Mouse (Mus musculus): ENCODE results near the gene Ngb. TPM values are rescaled to one million over a fixed set of nuclear protein-coding genes. Genes with fewer than 3 reads are reported as not detected.
A peak's percentile ranks its signal among the peaks of the same experiment; 100 is the strongest.

The Ngb gene
- polyA plus RNA-seq, 1 experiment from 2014 or later = 0.57 TPM

- H3K9me3 ChIP-seq = no peaks in the 10 kb centered on the region
- no peaks in the 10 kb centered on the region for H3K27me3 ChIP-seq
- H3K4me2 ChIP-seq = no peak overlapping the region
- H3K4me1 ChIP-seq = no peaks in the 10 kb centered on the region; the same call in 1 of the 2 replicates
- no peak overlapping the region for H3K9ac ChIP-seq
- H3K27ac ChIP-seq = no peak overlapping the region
- H3K36me3 ChIP-seq (replicated peaks) = no peaks in the 10 kb centered on the region
- ATAC-seq (ENCODE audit: low FRiP score) = no peak
- WGBS = 72% methylated on average over 4 of the region's 4 CpGs
- no peak overlapping the region for H3K4me3 ChIP-seq (replicated peaks)
Observed at GRCm38 (mm10) chr12:87089255-87089654, 13.1 kb downstream of the Ngb start.

DNA sequence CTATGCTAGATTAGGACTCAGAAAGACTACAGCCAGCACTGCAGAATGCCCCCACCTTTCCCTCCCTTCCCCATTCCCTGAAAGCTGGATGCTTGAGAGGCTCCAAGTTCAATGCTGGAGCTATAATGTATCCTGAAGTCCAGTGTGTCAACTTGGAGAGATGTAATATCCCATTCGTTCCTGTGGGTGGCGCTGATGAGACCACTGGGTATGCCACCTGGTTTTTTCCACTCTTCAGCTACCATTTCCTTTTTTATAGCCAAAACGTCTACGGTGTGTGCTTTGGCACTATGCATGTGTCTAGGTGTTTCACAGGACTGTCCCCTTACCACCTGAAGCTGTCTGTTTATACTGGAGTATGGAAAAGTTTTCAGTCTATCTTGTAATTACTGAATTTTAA is 14.0 kb downstream of the Ngb start:
- H3K27ac ChIP-seq = no peak overlapping the region
- no peaks in the 10 kb centered on the region; the same call in 1 of the 2 replicates for H3K4me1 ChIP-seq
- H3K27me3 ChIP-seq = no peaks in the 10 kb centered on the region
- no peak overlapping the region for H3K4me2 ChIP-seq
- H3K4me3 ChIP-seq (replicated peaks) = no peak overlapping the region
- 42% methylated on average over 4 of the region's 4 CpGs for WGBS
- ATAC-seq (ENCODE audit: low FRiP score) = no peak
- H3K9me3 ChIP-seq = no peaks in the 10 kb centered on the region
- H3K36me3 ChIP-seq (replicated peaks) = no peaks in the 10 kb centered on the region
- H3K9ac ChIP-seq = no peak overlapping the region

DNA sequence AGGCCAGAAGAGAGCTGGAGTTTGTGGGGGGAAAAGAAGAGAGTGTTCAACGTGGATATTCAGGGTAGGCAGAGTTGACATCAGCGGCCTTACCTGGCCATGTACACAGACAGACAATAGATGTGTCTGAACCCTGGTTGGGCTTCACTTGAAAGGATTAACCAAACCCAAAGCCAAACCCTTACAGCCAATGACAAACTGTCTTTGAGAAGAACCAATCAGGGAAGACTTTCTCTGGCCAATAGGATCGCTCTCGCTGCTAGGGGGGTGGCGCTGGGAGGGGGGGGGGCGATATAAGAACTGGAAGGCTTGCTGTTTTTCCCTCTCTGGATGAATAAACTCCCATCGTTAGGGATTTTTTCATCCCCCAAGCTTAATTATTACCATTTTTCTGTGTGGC is 15.1 kb downstream of the Ngb start:
- H3K36me3 ChIP-seq (replicated peaks) = no peaks in the 10 kb centered on the region
- H3K4me1 ChIP-seq = no peaks in the 10 kb centered on the region; the same call in 1 of the 2 replicates
- H3K27me3 ChIP-seq = no peaks in the 10 kb centered on the region
- H3K27ac ChIP-seq = no peak overlapping the region
- H3K4me2 ChIP-seq = no peak overlapping the region
- no peaks in the 10 kb centered on the region for H3K9me3 ChIP-seq
- ATAC-seq (ENCODE audit: low FRiP score) = no peak
- H3K4me3 ChIP-seq (replicated peaks) = no peak overlapping the region
- no peak overlapping the region for H3K9ac ChIP-seq
- WGBS = 56% methylated on average over 7 of the region's 7 CpGs

DNA sequence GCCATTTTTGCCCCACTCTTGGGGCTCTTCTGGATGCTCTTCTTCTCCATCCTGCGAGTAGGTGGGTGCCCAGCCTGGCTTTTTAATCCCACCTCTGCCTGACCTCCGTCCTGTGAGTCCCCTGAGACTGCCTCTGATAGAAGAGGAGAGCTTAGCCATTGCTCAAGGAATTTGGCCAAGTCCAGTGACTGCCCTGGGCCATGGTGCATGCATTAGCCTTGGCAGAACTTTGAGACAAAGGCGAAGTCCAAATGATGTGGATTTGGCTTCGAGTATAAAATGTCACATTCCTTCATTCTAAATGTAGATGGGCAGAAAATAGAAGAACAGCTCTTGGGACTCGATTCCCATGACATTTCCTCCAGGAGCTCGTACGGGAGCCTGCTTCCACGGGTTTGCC is 19.5 kb downstream of the Ngb start:
- no peak overlapping the region for H3K4me2 ChIP-seq
- ATAC-seq (ENCODE audit: low FRiP score) = no peak
- no peak overlapping the region for H3K27ac ChIP-seq
- H3K36me3 ChIP-seq (replicated peaks) = no peaks in the 10 kb centered on the region
- H3K9me3 ChIP-seq = no peaks in the 10 kb centered on the region
- H3K4me3 ChIP-seq (replicated peaks) = no peak overlapping the region
- H3K27me3 ChIP-seq = no peaks in the 10 kb centered on the region
- no peaks in the 10 kb centered on the region; the same call in 1 of the 2 replicates for H3K4me1 ChIP-seq
- 83% methylated on average over 8 of the region's 8 CpGs for WGBS
- no peak overlapping the region for H3K9ac ChIP-seq

- ATAC-seq (ENCODE audit: low FRiP score) = no peak
- no peak overlapping the region for H3K4me2 ChIP-seq
- H3K4me1 ChIP-seq = no peaks in the 10 kb centered on the region
- no peaks in the 10 kb centered on the region for H3K27me3 ChIP-seq
- no peaks in the 10 kb centered on the region for H3K36me3 ChIP-seq (replicated peaks)
- H3K27ac ChIP-seq = no peak overlapping the region
- WGBS = 86% methylated on average over 2 of the region's 2 CpGs
- H3K9me3 ChIP-seq = no peaks in the 10 kb centered on the region
- H3K9ac ChIP-seq = no peak overlapping the region
- H3K4me3 ChIP-seq (replicated peaks) = no peak overlapping the region
Observed at GRCm38 (mm10) chr12:87076610-87077009, 25.7 kb downstream of the Ngb start.

DNA sequence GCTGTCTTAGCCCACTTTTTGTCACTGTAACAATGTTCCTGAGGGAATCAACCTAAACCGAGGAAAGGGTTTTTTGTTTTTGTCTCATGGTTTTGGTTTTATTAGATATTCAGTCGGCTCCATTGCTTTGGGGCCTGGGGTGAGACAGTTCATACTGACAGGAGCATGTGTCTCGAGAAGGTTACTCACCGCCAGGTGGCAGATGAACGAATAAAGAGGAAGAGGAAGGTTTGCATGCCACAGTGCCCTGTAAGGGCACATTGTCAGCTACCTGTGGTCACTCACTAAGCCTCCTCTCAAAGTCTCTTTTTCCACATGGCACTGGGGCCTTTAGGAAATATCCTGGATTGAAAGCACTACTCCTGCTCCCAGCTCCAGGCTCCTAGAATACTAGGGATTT is 31.8 kb downstream of the Ngb start:
- Histone ChIP-seq H3K9ac (no peak overlapping the region), H3K27ac (no peak overlapping the region), H3K4me1 (no peaks in the 10 kb centered on the region), H3K27me3 (no peaks in the 10 kb centered on the region), H3K4me2 (no peak overlapping the region), H3K9me3 (no peaks in the 10 kb centered on the region), H3K4me3 (replicated peaks) (no peak overlapping the region), H3K36me3 (replicated peaks) (no peaks in the 10 kb centered on the region)
- no peak for ATAC-seq (ENCODE audit: low FRiP score)
- 86% methylated on average over 5 of the region's 5 CpGs for WGBS

DNA sequence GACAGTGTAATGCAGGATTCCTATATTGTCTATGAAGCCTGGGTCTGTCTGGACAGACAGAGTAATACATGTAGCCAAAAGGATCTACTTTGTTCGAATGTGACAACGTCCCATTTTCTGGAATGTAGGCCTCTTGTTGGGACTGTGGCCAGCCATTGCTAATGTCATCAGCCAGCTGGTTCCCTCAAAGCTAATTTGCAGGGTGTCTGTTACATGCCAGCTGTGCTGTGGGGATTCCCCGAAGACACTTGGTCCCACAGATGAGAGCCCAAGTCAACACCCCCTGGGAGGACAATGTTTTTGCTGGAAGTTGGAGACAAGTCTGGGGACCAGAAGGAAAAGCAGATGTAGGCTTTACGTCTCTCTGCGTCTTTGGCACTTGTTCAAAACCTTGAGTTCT is 35.9 kb downstream of the Ngb start:
- H3K4me3 ChIP-seq (replicated peaks) = no peak overlapping the region
- H3K4me2 ChIP-seq = no peak overlapping the region
- H3K9me3 ChIP-seq = no peaks in the 10 kb centered on the region
- no peak overlapping the region for H3K27ac ChIP-seq
- H3K9ac ChIP-seq = no peak overlapping the region
- no peak for ATAC-seq (ENCODE audit: low FRiP score)
- 91% methylated on average over 5 of the region's 5 CpGs for WGBS
- no peaks in the 10 kb centered on the region for H3K27me3 ChIP-seq
- H3K36me3 ChIP-seq (replicated peaks) = no peaks in the 10 kb centered on the region
- no peaks in the 10 kb centered on the region for H3K4me1 ChIP-seq

DNA sequence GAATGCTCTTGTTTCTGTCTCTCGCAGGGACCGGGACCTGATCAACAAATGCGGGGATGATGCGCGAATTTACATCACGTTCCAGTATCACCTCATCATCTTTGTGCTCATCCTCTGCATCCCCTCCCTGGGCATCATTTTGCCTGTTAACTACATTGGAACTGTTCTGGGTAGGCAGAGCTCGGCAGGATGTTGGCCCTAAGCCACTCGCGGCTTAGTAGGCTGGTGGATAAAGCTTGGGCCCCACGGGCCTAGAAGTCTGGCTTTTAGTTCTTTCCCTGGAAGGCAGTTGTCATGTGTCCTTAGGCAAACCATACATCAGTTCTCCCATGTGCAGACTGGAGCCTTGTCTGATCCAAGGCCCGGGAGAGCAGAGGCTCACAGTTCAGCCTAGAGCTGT is 36.9 kb downstream of the Ngb start:
- Histone ChIP-seq H3K9me3 (no peaks in the 10 kb centered on the region), H3K4me2 (no peak overlapping the region), H3K27ac (no peak overlapping the region), H3K9ac (no peak overlapping the region), H3K4me3 (replicated peaks) (no peak overlapping the region), H3K4me1 (no peaks in the 10 kb centered on the region), H3K36me3 (replicated peaks) (no peaks in the 10 kb centered on the region), H3K27me3 (no peaks in the 10 kb centered on the region)
- 93% methylated on average over 11 of the region's 11 CpGs for WGBS
- no peak for ATAC-seq (ENCODE audit: low FRiP score)

DNA sequence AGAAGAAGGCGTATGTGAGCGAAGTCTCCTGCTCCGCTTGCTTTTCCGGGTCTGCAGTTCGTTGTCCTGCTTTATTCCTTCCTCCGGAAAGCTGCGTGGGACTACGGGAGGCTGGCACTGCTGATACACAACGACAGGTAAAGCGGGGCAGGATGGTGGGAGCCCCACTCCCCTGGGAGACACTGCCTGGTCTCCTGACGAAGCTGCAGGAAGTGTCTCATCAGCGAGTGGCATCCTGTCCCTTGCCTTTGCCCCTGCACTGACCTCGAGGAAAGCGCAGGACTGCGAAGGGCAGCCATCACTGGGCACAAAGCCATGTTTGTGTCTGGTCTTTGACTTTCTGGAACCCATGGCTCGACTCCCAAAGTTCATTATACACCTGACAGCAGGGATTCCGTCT is 45.3 kb downstream of the Ngb start:
- H3K27me3 ChIP-seq = peaks cover 39% of the 10 kb centered on the region
- no peak overlapping the region for H3K4me2 ChIP-seq
- no peak for ATAC-seq (ENCODE audit: low FRiP score)
- H3K36me3 ChIP-seq (replicated peaks) = no peaks in the 10 kb centered on the region
- no peak overlapping the region for H3K27ac ChIP-seq
- H3K4me1 ChIP-seq = peaks cover 3% of the 10 kb centered on the region; the same call in 1 of the 2 replicates
- H3K9ac ChIP-seq = no peak overlapping the region
- H3K9me3 ChIP-seq = no peaks in the 10 kb centered on the region
- WGBS = 68% methylated on average over 17 of the region's 17 CpGs
- no peak overlapping the region for H3K4me3 ChIP-seq (replicated peaks)

DNA sequence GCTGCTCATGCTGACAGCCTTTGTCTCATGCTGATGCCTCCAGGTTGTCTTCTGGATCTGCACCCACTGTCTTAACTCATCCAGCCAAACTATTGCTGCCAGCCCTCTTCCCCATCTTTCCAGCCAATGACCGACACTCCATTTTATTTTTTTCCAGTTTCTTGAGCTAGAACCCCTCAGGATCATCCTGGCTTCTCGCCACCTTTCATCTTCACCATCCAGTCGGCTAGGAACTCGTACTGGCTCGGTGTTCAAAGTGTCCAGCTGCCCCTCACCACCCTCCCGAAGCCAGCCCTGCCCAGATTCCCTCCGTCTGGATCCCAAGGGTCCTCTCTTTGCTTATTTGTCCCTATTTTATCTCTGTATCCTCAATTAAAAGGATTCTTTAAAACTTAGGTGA is 47.5 kb downstream of the Ngb start:
- Histone ChIP-seq H3K4me1 (peaks cover 3% of the 10 kb centered on the region; the same call in 1 of the 2 replicates), H3K27ac (no peak overlapping the region), H3K4me2 (no peak overlapping the region), H3K4me3 (replicated peaks) (no peak overlapping the region), H3K36me3 (replicated peaks) (no peaks in the 10 kb centered on the region), H3K9me3 (no peaks in the 10 kb centered on the region), H3K27me3 (peaks cover 39% of the 10 kb centered on the region), H3K9ac (no peak overlapping the region)
- ATAC-seq (ENCODE audit: low FRiP score) = no peak
- WGBS = 76% methylated on average over 7 of the region's 7 CpGs

DNA sequence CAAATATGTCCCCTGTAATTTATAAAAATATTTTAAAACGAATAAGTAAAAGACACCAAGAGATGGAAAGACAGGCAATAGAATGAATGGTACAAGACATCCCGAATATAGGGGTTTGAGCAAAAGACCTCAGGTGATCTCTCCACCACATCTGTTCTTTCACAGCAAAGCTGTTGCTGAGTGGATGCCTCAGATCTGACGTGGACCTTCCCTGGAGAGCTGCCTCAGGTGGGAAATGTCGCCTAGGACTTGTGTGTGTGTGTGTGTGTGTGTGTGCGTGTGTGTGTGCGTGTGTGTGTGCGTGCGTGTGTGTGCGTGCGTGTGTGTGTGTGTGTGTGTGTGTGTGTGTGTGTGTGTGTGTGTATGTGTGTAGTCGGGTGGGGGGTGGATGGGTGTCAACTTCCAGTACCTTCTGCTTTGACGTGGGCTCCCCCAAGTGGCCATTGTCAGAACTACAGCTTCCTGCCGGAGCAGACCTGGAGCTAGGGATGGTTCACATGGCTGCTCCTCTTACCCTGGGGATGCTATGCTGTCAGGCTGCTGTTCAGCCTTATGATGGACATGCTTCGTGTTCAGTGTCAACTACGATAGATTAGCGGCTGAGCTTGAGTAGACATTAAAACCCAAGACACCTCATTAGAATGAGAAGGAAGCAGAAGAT is 49.5 kb downstream of the Ngb start:
- peaks cover 3% of the 10 kb centered on the region; the same call in 1 of the 2 replicates for H3K4me1 ChIP-seq
- peaks cover 44% of the 10 kb centered on the region for H3K27me3 ChIP-seq
- no peak overlapping the region for H3K4me3 ChIP-seq (replicated peaks)
- WGBS = 32% methylated on average over 14 of the region's 16 CpGs
- ATAC-seq (ENCODE audit: low FRiP score) = 0 out of 2 replicates have a peak, but pooled peaks have one; percentile 41
- no peak overlapping the region for H3K4me2 ChIP-seq
- 0 out of 2 replicates have a peak overlapping the region, but pooled peaks have one; percentile 25 for H3K9ac ChIP-seq
- no peaks in the 10 kb centered on the region for H3K9me3 ChIP-seq
- no peaks in the 10 kb centered on the region for H3K36me3 ChIP-seq (replicated peaks)
- no peak overlapping the region for H3K27ac ChIP-seq

GRCm38 (mm10) chr12:87047536-87047935 is 54.8 kb downstream of the Ngb start:
- no peak overlapping the region for H3K27ac ChIP-seq
- no peaks in the 10 kb centered on the region for H3K36me3 ChIP-seq (replicated peaks)
- H3K9ac ChIP-seq = no peak overlapping the region
- no peak overlapping the region for H3K4me3 ChIP-seq (replicated peaks)
- 69% methylated on average over 3 of the region's 3 CpGs for WGBS
- no peaks in the 10 kb centered on the region for H3K9me3 ChIP-seq
- H3K4me1 ChIP-seq = peaks cover 22% of the 10 kb centered on the region
- H3K27me3 ChIP-seq = 0 out of 2 replicates have a peak, but pooled peaks cover 12% of the 10 kb centered on the region
- no peak overlapping the region for H3K4me2 ChIP-seq
- ATAC-seq (ENCODE audit: low FRiP score) = no peak

Measured in forebrain, embryonic 12.5 days (tissue).